Mouse (Mus musculus) midbrain, embryonic 12.5 days (tissue): Measurements from ENCODE around the gene Scube3. TPM values are rescaled to one million over a fixed set of nuclear protein-coding genes. Genes with fewer than 3 reads are reported as not detected.
A peak's percentile ranks its signal among the peaks of the same experiment; 100 is the strongest.

Experiments used
- ATAC-seq: fragments of 200-750 bp; cut with Nextera tagmentation; 2 replicates; pipeline ENCODE4 v1.8.0; 2017; ENCODE audit warnings: low read depth, moderate TSS enrichment, moderate library complexity; ENCODE audit not compliant: low FRiP score
- H3K27ac ChIP-seq: fragments of 300-500 bp; sonication (generic); replicated peaks from 2 replicates; pipeline ENCODE4 v1.5.1; 2016; ENCODE audit warnings: mild to moderate bottlenecking
- H3K27me3 ChIP-seq: fragments of 300-500 bp; sonication (generic); 2 replicates; pipeline ENCODE4 v1.6.1; 2016; ENCODE audit warnings: mild to moderate bottlenecking
- H3K36me3 ChIP-seq: fragments of 300-500 bp; sonication (generic); 2 replicates; pipeline ENCODE4 v1.6.1; 2016
- H3K4me1 ChIP-seq: fragments of 300-500 bp; sonication (generic); 2 replicates; pipeline ENCODE4 v1.6.1; 2016
- H3K4me2 ChIP-seq: fragments of 300-500 bp; sonication (generic); replicated peaks from 2 replicates; pipeline ENCODE4 v1.6.1; 2016; ENCODE audit warnings: mild to moderate bottlenecking, moderate library complexity
- H3K4me3 ChIP-seq: fragments of 300-500 bp; sonication (generic); 2 replicates; pipeline ENCODE4 v1.5.1; 2016; ENCODE audit warnings: mild to moderate bottlenecking
- H3K9ac ChIP-seq: fragments of 300-500 bp; sonication (generic); replicated peaks from 2 replicates; pipeline ENCODE4 v1.6.1; 2016; ENCODE audit warnings: mild to moderate bottlenecking, moderate library complexity
- H3K9me3 ChIP-seq: fragments of 300-500 bp; sonication (generic); 2 replicates; pipeline ENCODE4 v1.6.1; 2016; ENCODE audit warnings: mild to moderate bottlenecking
- WGBS: fragments of 180-500 bp; shearing (Covaris S2); methylation state at CpG from one replicate; pipeline ENCODE4 v1.1.7; 2016; 5-methylcytosine and 5-hydroxymethylcytosine counted together
- polyA plus RNA-seq: library from polyadenylated mRNA; unstranded; fragments of >200 nt; fragmentation: Nextera tagmentation; extraction: Ambion mirVana; gene quantifications from 2 replicates; pipeline ENCODE4 v1.2.1, GENCODE M21; 2016

Scube3 gene
- polyA plus RNA-seq: 9.7 and 10.7 TPM in 2 replicates

GRCm38 (mm10) chr17:28141771-28142699 is at the start of gene Scube3:
TSS of gene Scube3 (plus strand) at chr17:28142141.
- H3K4me2 ChIP-seq: peak within 1 kb of the TSS; percentile 74
- peak; percentile 70 for ATAC-seq
- H3K27me3 ChIP-seq: peaks cover 18% of the 10 kb centered on the region
- no peaks in the 10 kb centered on the region for H3K9me3 ChIP-seq
- no peaks in the 10 kb centered on the region for H3K36me3 ChIP-seq
- peak within 1 kb of the TSS; percentile 97 for H3K27ac ChIP-seq
- H3K9ac ChIP-seq: peak within 1 kb of the TSS; percentile 92
- WGBS: under 1% methylated on average over 80 of the region's 97 CpGs
- peaks cover 60% of the 10 kb centered on the region for H3K4me1 ChIP-seq
- H3K4me3 ChIP-seq: peak within 1 kb of the TSS; percentile 71

GRCm38 (mm10) chr17:28092297-28092696 is 49.6 kb upstream of the Scube3 start:
- ATAC-seq: no peak
- WGBS: 91% methylated on average over 2 of the region's 2 CpGs
- no peak overlapping the region for H3K4me2 ChIP-seq
- peaks cover 4% of the 10 kb centered on the region; the same call in 1 of the 2 replicates for H3K9me3 ChIP-seq
- no peak overlapping the region for H3K9ac ChIP-seq
- H3K27me3 ChIP-seq: no peaks in the 10 kb centered on the region
- peaks cover 7% of the 10 kb centered on the region for H3K4me1 ChIP-seq
- no peak overlapping the region for H3K4me3 ChIP-seq
- no peak overlapping the region for H3K27ac ChIP-seq
- no peaks in the 10 kb centered on the region for H3K36me3 ChIP-seq

- no peak for ATAC-seq
- 82% methylated on average over 3 of the region's 3 CpGs for WGBS
- no peaks in the 10 kb centered on the region for H3K36me3 ChIP-seq
- no peak overlapping the region for H3K4me3 ChIP-seq
- peaks cover 4% of the 10 kb centered on the region; the same call in 1 of the 2 replicates for H3K9me3 ChIP-seq
- no peak overlapping the region for H3K9ac ChIP-seq
- H3K4me1 ChIP-seq: no peaks in the 10 kb centered on the region
- H3K27me3 ChIP-seq: no peaks in the 10 kb centered on the region; the same call in 1 of the 2 replicates
- H3K27ac ChIP-seq: no peak overlapping the region
- H3K4me2 ChIP-seq: no peak overlapping the region
Measured at GRCm38 (mm10) chr17:28093837-28094236, 48.1 kb upstream of the Scube3 start.

GRCm38 (mm10) chr17:28096418-28096817 is 45.5 kb upstream of the Scube3 start:
- Histone ChIP-seq H3K4me3 (no peak overlapping the region), H3K4me2 (no peak overlapping the region), H3K9ac (no peak overlapping the region), H3K9me3 (peaks cover 4% of the 10 kb centered on the region; the same call in 1 of the 2 replicates), H3K36me3 (no peaks in the 10 kb centered on the region), H3K27ac (no peak overlapping the region), H3K4me1 (no peaks in the 10 kb centered on the region), H3K27me3 (no peaks in the 10 kb centered on the region; the same call in 1 of the 2 replicates)
- no peak for ATAC-seq
- whole genome bisulfite sequencing: 89% methylated on average over 10 of the region's 10 CpGs

- peaks cover 9% of the 10 kb centered on the region for H3K4me1 ChIP-seq
- no peak overlapping the region for H3K9ac ChIP-seq
- no peaks in the 10 kb centered on the region; the same call in 1 of the 2 replicates for H3K27me3 ChIP-seq
- peaks cover 4% of the 10 kb centered on the region; the same call in 1 of the 2 replicates for H3K9me3 ChIP-seq
- ATAC-seq: no peak
- H3K36me3 ChIP-seq: no peaks in the 10 kb centered on the region
- no peak overlapping the region for H3K4me3 ChIP-seq
- H3K4me2 ChIP-seq: no peak overlapping the region
- no peak overlapping the region for H3K27ac ChIP-seq
- WGBS: 96% methylated on average over 13 of the region's 13 CpGs
Measured at GRCm38 (mm10) chr17:28097308-28097707, 44.6 kb upstream of the Scube3 start.

- 60% methylated on average over 3 of the region's 3 CpGs for WGBS
- ATAC-seq: no peak
Measured at GRCm38 (mm10) chr17:28099086-28099485, 42.9 kb upstream of the Scube3 start.

GRCm38 (mm10) chr17:28100669-28101068 is 41.3 kb upstream of the Scube3 start:
- WGBS: 70% methylated on average over 1 of the region's 1 CpGs
- Histone ChIP-seq H3K36me3 (no peaks in the 10 kb centered on the region), H3K4me2 (no peak overlapping the region), H3K9ac (no peak overlapping the region), H3K4me3 (no peak overlapping the region), H3K27ac (0 out of 2 replicates have a peak overlapping the region, but pooled peaks have one; percentile 36), H3K4me1 (peaks cover 10% of the 10 kb centered on the region), H3K27me3 (peaks cover 5% of the 10 kb centered on the region), H3K9me3 (no peaks in the 10 kb centered on the region)
- ATAC-seq: no peak

More at GRCm38 (mm10) chr17:28099086-28099485, 42.9 kb upstream of the Scube3 start:
- Histone ChIP-seq H3K4me1 (peaks cover 10% of the 10 kb centered on the region), H3K4me3 (no peak overlapping the region), H3K27me3 (peaks cover 5% of the 10 kb centered on the region), H3K9me3 (peaks cover under 1% of the 10 kb centered on the region; the same call in 1 of the 2 replicates), H3K27ac (no peak overlapping the region), H3K9ac (no peak overlapping the region), H3K4me2 (no peak overlapping the region), H3K36me3 (no peaks in the 10 kb centered on the region)

GRCm38 (mm10) chr17:28101284-28101887 is 40.6 kb upstream of the Scube3 start:
- Histone ChIP-seq H3K27ac (peak overlapping the region; percentile 36; the same call in 1 of the 2 replicates), H3K4me3 (no peak overlapping the region), H3K9me3 (no peaks in the 10 kb centered on the region), H3K4me1 (peaks cover 10% of the 10 kb centered on the region), H3K4me2 (no peak overlapping the region), H3K27me3 (peaks cover 5% of the 10 kb centered on the region), H3K9ac (no peak overlapping the region), H3K36me3 (no peaks in the 10 kb centered on the region)
- ATAC-seq: no peak
- 41% methylated on average over 12 of the region's 12 CpGs for WGBS

- peak overlapping the region; percentile 70 for H3K27ac ChIP-seq
- no peak overlapping the region for H3K4me3 ChIP-seq
- WGBS: 9% methylated on average over 10 of the region's 10 CpGs
- ATAC-seq: no peak
- H3K9me3 ChIP-seq: no peaks in the 10 kb centered on the region
- H3K4me2 ChIP-seq: no peak overlapping the region
- no peaks in the 10 kb centered on the region for H3K36me3 ChIP-seq
- H3K27me3 ChIP-seq: peaks cover 5% of the 10 kb centered on the region
- no peak overlapping the region for H3K9ac ChIP-seq
- peaks cover 15% of the 10 kb centered on the region for H3K4me1 ChIP-seq
Measured at GRCm38 (mm10) chr17:28101902-28102319, 40.0 kb upstream of the Scube3 start.

- ATAC-seq: no peak
- no peak overlapping the region for H3K4me3 ChIP-seq
- H3K27me3 ChIP-seq: peaks cover 5% of the 10 kb centered on the region; the same call in 1 of the 2 replicates
- no peak overlapping the region for H3K27ac ChIP-seq
- no peak overlapping the region for H3K9ac ChIP-seq
- WGBS: 89% methylated on average over 6 of the region's 6 CpGs
- H3K36me3 ChIP-seq: no peaks in the 10 kb centered on the region
- H3K4me1 ChIP-seq: peaks cover 23% of the 10 kb centered on the region
- no peak overlapping the region for H3K4me2 ChIP-seq
- no peaks in the 10 kb centered on the region for H3K9me3 ChIP-seq
Measured at GRCm38 (mm10) chr17:28104416-28104815, 37.5 kb upstream of the Scube3 start.

GRCm38 (mm10) chr17:28106352-28106751 is 35.6 kb upstream of the Scube3 start:
- H3K27me3 ChIP-seq: peaks cover 5% of the 10 kb centered on the region; the same call in 1 of the 2 replicates
- peaks cover 25% of the 10 kb centered on the region for H3K4me1 ChIP-seq

More at GRCm38 (mm10) chr17:28106352-28106751, 35.6 kb upstream of the Scube3 start:
- H3K9ac ChIP-seq: no peak overlapping the region
- ATAC-seq: no peak
- no peaks in the 10 kb centered on the region for H3K36me3 ChIP-seq
- WGBS: 77% methylated on average over 6 of the region's 6 CpGs
- no peak overlapping the region for H3K27ac ChIP-seq
- H3K4me2 ChIP-seq: no peak overlapping the region
- H3K9me3 ChIP-seq: no peaks in the 10 kb centered on the region
- no peak overlapping the region for H3K4me3 ChIP-seq
